Comparison of ENCODE assay signal across 8 mouse cellular contexts in the genomic region with DNA sequence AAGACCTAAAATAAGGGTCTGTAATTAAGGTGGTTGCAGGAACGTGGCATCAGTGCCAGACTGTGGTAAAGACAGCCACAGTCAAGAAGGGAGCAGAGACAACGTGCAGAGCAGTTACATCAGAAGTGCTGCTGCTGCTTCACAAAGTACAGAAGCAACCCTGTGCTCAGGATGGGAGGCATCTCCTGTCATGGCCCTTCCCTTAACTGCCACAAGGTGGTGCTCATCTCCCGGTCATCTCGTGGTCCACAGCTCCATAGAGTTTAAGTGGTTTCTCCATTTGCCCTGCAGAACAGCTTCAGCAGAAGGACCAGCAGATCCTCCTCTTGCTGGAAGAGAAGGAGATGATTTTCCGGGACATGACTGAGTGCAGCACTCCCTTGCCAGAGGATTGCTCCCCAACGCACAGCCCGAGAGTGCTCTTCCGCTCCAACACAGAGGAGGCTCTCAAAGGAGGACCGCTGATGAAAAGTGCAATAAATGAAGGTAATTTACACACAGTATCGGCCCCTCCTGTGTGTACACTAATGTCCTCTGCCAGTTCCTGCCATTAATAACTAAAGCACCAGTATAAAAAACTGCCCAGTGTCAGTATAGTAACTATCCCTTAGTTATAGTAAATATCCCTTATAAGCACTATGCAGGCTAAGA.
DNase-seq lines count a peak whose midpoint lies in the region; ATAC-seq and TF ChIP-seq lines count a peak whose summit lies in the region.

No protein-coding gene starts in this region.

- no peak overlapping the region for H3K27ac ChIP-seq in embryonic facial prominence, embryonic 14.5 days (replicated peaks; ENCODE audit: low read depth, low read length)
- no peak overlapping the region for H3K27ac ChIP-seq in heart, embryonic 12.5 days (ENCODE audit: poor library complexity, severe bottlenecking)
- H3K27ac ChIP-seq in kidney, embryonic 15.5 days = no peak overlapping the region
- H3K27ac ChIP-seq in liver, adult 2 months (replicated peaks; ENCODE audit: insufficient read depth, low read depth, low read length) = no peak overlapping the region
- no peak overlapping the region for H3K27ac ChIP-seq in stomach, embryonic 15.5 days

- ATAC-seq in embryonic facial prominence, embryonic 14.5 days (ENCODE audit: low read depth) = peak; percentile 93
- 0 out of 2 replicates have a peak, but pooled peaks have one; percentile 39 for ATAC-seq in heart, embryonic 12.5 days (ENCODE audit: insufficient number of reproducible peaks, low FRiP score)
- peak; percentile 75; the same call in 1 of the 2 replicates for ATAC-seq in kidney, embryonic 15.5 days (replicated peaks; ENCODE audit: low FRiP score)
- ATAC-seq in stomach, embryonic 15.5 days (ENCODE audit: insufficient read depth, low FRiP score, low read depth) = 0 out of 2 replicates have a peak, but pooled peaks have one; percentile 56

- H3K4me3 ChIP-seq in embryonic facial prominence, embryonic 14.5 days (ENCODE audit: low read depth, low read length) = no peak overlapping the region
- H3K4me3 ChIP-seq in heart, embryonic 12.5 days = no peak overlapping the region
- no peak overlapping the region for H3K4me3 ChIP-seq in kidney, embryonic 15.5 days (replicated peaks)
- H3K4me3 ChIP-seq in liver, adult 2 months (ENCODE audit: insufficient read depth, low read depth, low read length) = no peak overlapping the region
- no peak overlapping the region for H3K4me3 ChIP-seq in myocyte
- H3K4me3 ChIP-seq in stomach, embryonic 15.5 days (replicated peaks) = no peak overlapping the region

- peaks cover 88% of the 10 kb centered on the region for H3K36me3 ChIP-seq in embryonic facial prominence, embryonic 14.5 days (ENCODE audit: control insufficient read depth, insufficient read depth, low read length)
- peaks cover 81% of the 10 kb centered on the region for H3K36me3 ChIP-seq in heart, embryonic 12.5 days
- peaks cover 86% of the 10 kb centered on the region for H3K36me3 ChIP-seq in kidney, embryonic 15.5 days
- H3K36me3 ChIP-seq in liver, adult 2 months (ENCODE audit: control insufficient read depth, insufficient read depth, low read length) = peaks cover 74% of the 10 kb centered on the region
- H3K36me3 ChIP-seq in myocyte (ENCODE audit: control insufficient read depth, insufficient read depth) = peaks cover 36% of the 10 kb centered on the region
- H3K36me3 ChIP-seq in stomach, embryonic 15.5 days = peaks cover 58% of the 10 kb centered on the region

- peak; percentile 69 to 73 for DNase-seq in B cell, adult 2 months
- peak; percentile 72 for DNase-seq in adrenal gland, postnatal 14 days
- DNase-seq in embryonic facial prominence, embryonic 14.5 days (ENCODE audit: low spot score) = peak; percentile 76
- peak; percentile 56 for DNase-seq in liver, adult 2 months (ENCODE audit: extremely low read depth, low read depth, low spot score)

- WGBS in embryonic facial prominence, embryonic 14.5 days = 54% methylated on average over 10 of the region's 10 CpGs
- WGBS in heart, embryonic 12.5 days = 51% methylated on average over 10 of the region's 10 CpGs
- 46% methylated on average over 10 of the region's 10 CpGs for WGBS in kidney, embryonic 15.5 days
- 64% methylated on average over 10 of the region's 10 CpGs for WGBS in liver, adult 2 months
- 51% methylated on average over 10 of the region's 10 CpGs for WGBS in stomach, embryonic 15.5 days

- TF ChIP-seq CTCF in liver, adult 2 months (IDR thresholded peaks at IDR 0.05; ENCODE audit: low read depth, low read length) = peak; percentile 88

- no peaks in the 10 kb centered on the region for H3K9me3 ChIP-seq in embryonic facial prominence, embryonic 14.5 days (ENCODE audit: control insufficient read depth, low read length)
- no peaks in the 10 kb centered on the region for H3K9me3 ChIP-seq in heart, embryonic 12.5 days (replicated peaks)
- no peaks in the 10 kb centered on the region for H3K9me3 ChIP-seq in kidney, embryonic 15.5 days (replicated peaks)
- no peaks in the 10 kb centered on the region for H3K9me3 ChIP-seq in stomach, embryonic 15.5 days

- H3K9ac ChIP-seq in embryonic facial prominence, embryonic 14.5 days (ENCODE audit: low read depth, low read length) = no peak overlapping the region
- H3K9ac ChIP-seq in heart, embryonic 12.5 days = no peak overlapping the region
- no peak overlapping the region for H3K9ac ChIP-seq in kidney, embryonic 15.5 days
- no peak overlapping the region for H3K9ac ChIP-seq in liver, adult 2 months (ENCODE audit: low read depth, low read length)
- no peak overlapping the region for H3K9ac ChIP-seq in stomach, embryonic 15.5 days

- H3ac ChIP-seq in myocyte (ENCODE audit: control insufficient read depth, insufficient read length) = no peak overlapping the region

- H3K4me1 ChIP-seq in embryonic facial prominence, embryonic 14.5 days (ENCODE audit: control insufficient read depth, insufficient read depth, low read length) = no peaks in the 10 kb centered on the region
- peaks cover 1% of the 10 kb centered on the region; the same call in 1 of the 2 replicates for H3K4me1 ChIP-seq in heart, embryonic 12.5 days (replicated peaks)
- no peaks in the 10 kb centered on the region for H3K4me1 ChIP-seq in kidney, embryonic 15.5 days
- H3K4me1 ChIP-seq in liver, adult 2 months (ENCODE audit: control insufficient read depth, insufficient read depth, low read length) = no peaks in the 10 kb centered on the region
- no peaks in the 10 kb centered on the region for H3K4me1 ChIP-seq in stomach, embryonic 15.5 days

- no peak for TF ChIP-seq POLR2A in liver, adult 2 months (IDR thresholded peaks at IDR 0.05; ENCODE audit: extremely low read depth, insufficient read depth, low read length)
- no peak for TF ChIP-seq POLR2A in myocyte (IDR thresholded peaks at IDR 0.05; ENCODE audit: insufficient read length, low read depth)

- H3K79me2 ChIP-seq in liver, adult 2 months (ENCODE audit: control insufficient read depth, insufficient read depth, low read length) = no peaks in the 10 kb centered on the region
- H3K79me2 ChIP-seq in myocyte (ENCODE audit: control insufficient read depth, insufficient read depth) = no peaks in the 10 kb centered on the region

- H3K4me2 ChIP-seq in embryonic facial prominence, embryonic 14.5 days (ENCODE audit: low read depth, low read length) = no peak overlapping the region
- H3K4me2 ChIP-seq in heart, embryonic 12.5 days = no peak overlapping the region
- no peak overlapping the region for H3K4me2 ChIP-seq in kidney, embryonic 15.5 days
- H3K4me2 ChIP-seq in myocyte (ENCODE audit: low read depth) = no peak overlapping the region
- no peak overlapping the region for H3K4me2 ChIP-seq in stomach, embryonic 15.5 days

- H3K27me3 ChIP-seq in embryonic facial prominence, embryonic 14.5 days (replicated peaks; ENCODE audit: control insufficient read depth, insufficient read depth, low read length) = no peaks in the 10 kb centered on the region
- H3K27me3 ChIP-seq in heart, embryonic 12.5 days (replicated peaks) = no peaks in the 10 kb centered on the region
- no peaks in the 10 kb centered on the region for H3K27me3 ChIP-seq in kidney, embryonic 15.5 days
- no peaks in the 10 kb centered on the region for H3K27me3 ChIP-seq in liver, adult 2 months (ENCODE audit: control insufficient read depth, insufficient read depth, low read length)
- H3K27me3 ChIP-seq in myocyte (ENCODE audit: control insufficient read depth, insufficient read depth, insufficient read length) = no peaks in the 10 kb centered on the region
- no peaks in the 10 kb centered on the region for H3K27me3 ChIP-seq in stomach, embryonic 15.5 days (replicated peaks)

TF ChIP-seq in myocyte, 11 proteins besides CTCF, POLR2A, EP300 and RAD21:
- no peak for TF ChIP-seq TCF3 (IDR thresholded peaks at IDR 0.05; ENCODE audit: insufficient read length, low read depth)
- TF ChIP-seq POLR2AphosphoS2 (IDR thresholded peaks at IDR 0.05; ENCODE audit: insufficient read length, low read depth) = peak; percentile 19

Comparison
In these comparisons a context has a peak if more than half of its experiments do, and no peak if none do; other contexts are left out.
1. ATAC-seq: peak in every context shown above with its lines; median percentile 93 in embryonic facial prominence, embryonic 14.5 days; 75 in kidney, embryonic 15.5 days; 56 in stomach, embryonic 15.5 days; 39 in heart, embryonic 12.5 days.